Comparison of ENCODE assay signal across 12 mouse cellular contexts in the genomic region with DNA sequence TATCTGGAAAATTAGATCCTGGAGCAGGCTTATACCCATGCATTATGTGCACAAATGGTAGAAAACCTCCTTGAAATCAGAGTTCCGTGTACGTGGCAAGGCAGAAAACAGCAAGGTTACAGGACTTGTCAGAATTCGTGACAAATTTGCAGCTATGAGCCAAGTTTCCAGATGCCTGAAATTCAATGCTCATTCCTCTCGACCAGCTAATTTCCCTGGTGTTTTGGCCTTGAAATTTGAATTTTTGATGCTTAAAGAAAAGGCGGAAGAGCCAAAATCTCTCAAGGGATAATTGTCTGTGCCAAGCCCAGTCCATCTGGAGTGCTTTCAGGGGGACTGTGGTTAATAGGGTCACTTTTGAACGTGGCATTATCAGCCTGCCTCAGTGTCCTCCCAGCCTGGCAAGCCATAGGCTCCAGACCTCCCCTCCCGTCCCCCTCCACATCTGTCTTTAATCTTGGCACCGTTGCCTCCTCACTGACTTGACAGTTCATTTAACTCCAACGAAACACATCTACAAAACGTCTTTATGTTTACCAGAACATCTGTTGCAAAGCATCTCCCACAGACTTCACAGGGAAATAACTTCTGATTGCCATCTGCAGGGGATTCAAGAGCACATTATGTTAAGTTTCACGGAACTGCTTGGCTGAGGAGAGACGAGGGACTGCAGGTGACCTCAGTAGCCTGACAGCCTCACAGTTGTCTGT. TPM values are rescaled to one million over a fixed set of nuclear protein-coding genes. Genes with fewer than 3 reads are reported as not detected.
DNase-seq lines count a peak whose midpoint lies in the region; ATAC-seq and TF ChIP-seq lines count a peak whose summit lies in the region.
"Had no signal": no experiment of that assay in that cellular context is flagged by ENCODE, and none has a peak within 500 bp of the region (broad histone marks: within the 10 kb centered on the region; RNA-seq: fewer than 3 reads in every experiment).

No protein-coding gene starts in this region.

- H3K9me3 ChIP-seq in heart, embryonic 11.5 days (replicated peaks; ENCODE audit: control insufficient read depth, low read length) = no peaks in the 10 kb centered on the region
- no peaks in the 10 kb centered on the region for H3K9me3 ChIP-seq in hindbrain, postnatal 0 days (ENCODE audit: low read length)
- H3K9me3 ChIP-seq in stomach, embryonic 15.5 days = no peaks in the 10 kb centered on the region
- H3K9me3 ChIP-seq: liver, embryonic 15.5 days had no signal

- no peak overlapping the region for H3K4me2 ChIP-seq in heart, embryonic 11.5 days
- 0 out of 2 replicates have a peak overlapping the region, but pooled peaks have one; percentile 16 for H3K4me2 ChIP-seq in hindbrain, postnatal 0 days (ENCODE audit: low read depth, low read length)
- H3K4me2 ChIP-seq in stomach, embryonic 15.5 days = no peak overlapping the region
- H3K4me2 ChIP-seq: liver, embryonic 15.5 days had no signal

- no peak overlapping the region for H3K4me3 ChIP-seq in heart, embryonic 11.5 days (ENCODE audit: low read depth, low read length)
- no peak overlapping the region for H3K4me3 ChIP-seq in thymus, adult 2 months (ENCODE audit: control insufficient read depth, insufficient read depth, low read length)
- no peak overlapping the region for H3K4me3 ChIP-seq in hindbrain, postnatal 0 days (ENCODE audit: low read length)
- no peak overlapping the region for H3K4me3 ChIP-seq in stomach, embryonic 15.5 days (replicated peaks)
- H3K4me3 ChIP-seq: liver, embryonic 15.5 days had no signal

- no peaks in the 10 kb centered on the region for H3K36me3 ChIP-seq in heart, embryonic 11.5 days (ENCODE audit: control insufficient read depth, insufficient read depth, low read length)
- H3K36me3 ChIP-seq in thymus, adult 2 months (ENCODE audit: control insufficient read depth, insufficient read depth, low read length) = no peaks in the 10 kb centered on the region
- no peaks in the 10 kb centered on the region for H3K36me3 ChIP-seq in hindbrain, postnatal 0 days (ENCODE audit: insufficient read depth, low read length)
- H3K36me3 ChIP-seq in stomach, embryonic 15.5 days = no peaks in the 10 kb centered on the region
- H3K36me3 ChIP-seq: liver, embryonic 15.5 days had no signal

- whole genome bisulfite sequencing in heart, embryonic 11.5 days (ENCODE audit: insufficient replicate concordance) = 36% methylated on average over 12 of the region's 12 CpGs
- 40% methylated on average over 12 of the region's 12 CpGs for WGBS in thymus, adult 2 months
- WGBS in hindbrain, postnatal 0 days = 22% methylated on average over 12 of the region's 12 CpGs
- 19% methylated on average over 12 of the region's 12 CpGs for WGBS in stomach, embryonic 15.5 days

- DNase-seq in heart, postnatal 36 days = no peak
- peak; percentile 27 for DNase-seq in thymus, postnatal 0 days (ENCODE audit: low spot score)
- DNase-seq in thymus, adult 2 months = no peak
- DNase-seq in hindbrain, postnatal 0 days (ENCODE audit: low spot score) = peak; percentile 83
- DNase-seq in T-cell, adult 2 months (ENCODE audit: low spot score) = no peak
- DNase-seq in frontal cortex, postnatal 14 days (ENCODE audit: low spot score in 2 of 2) = no peak

- H3K27me3 ChIP-seq in heart, embryonic 11.5 days (ENCODE audit: control insufficient read depth, insufficient read depth, low read length) = no peaks in the 10 kb centered on the region
- H3K27me3 ChIP-seq in thymus, adult 2 months (ENCODE audit: control insufficient read depth, insufficient read depth, low read length) = no peaks in the 10 kb centered on the region
- no peaks in the 10 kb centered on the region for H3K27me3 ChIP-seq in hindbrain, postnatal 0 days (ENCODE audit: insufficient read depth, low read length)
- no peaks in the 10 kb centered on the region for H3K27me3 ChIP-seq in stomach, embryonic 15.5 days (replicated peaks)
- H3K27me3 ChIP-seq: liver, embryonic 15.5 days had no signal

- H3K27ac ChIP-seq in heart, embryonic 11.5 days (ENCODE audit: low read depth, low read length) = peak overlapping the region; percentile 46; the same call in 1 of the 2 replicates
- H3K27ac ChIP-seq in thymus, adult 2 months (ENCODE audit: control insufficient read depth, insufficient read depth, low read length) = no peak overlapping the region
- no peak overlapping the region for H3K27ac ChIP-seq in hindbrain, postnatal 0 days
- H3K27ac ChIP-seq in stomach, embryonic 15.5 days = peak overlapping the region; percentile 77
- H3K27ac ChIP-seq: liver, embryonic 15.5 days had no signal

- no peak overlapping the region for H3K9ac ChIP-seq in heart, embryonic 11.5 days (ENCODE audit: low read depth, low read length)
- H3K9ac ChIP-seq in hindbrain, postnatal 0 days (replicated peaks; ENCODE audit: low read length) = no peak overlapping the region
- H3K9ac ChIP-seq in stomach, embryonic 15.5 days = no peak overlapping the region
- H3K9ac ChIP-seq: liver, embryonic 15.5 days had no signal

- H3K4me1 ChIP-seq in heart, embryonic 11.5 days (ENCODE audit: control insufficient read depth, insufficient read depth, low read length) = peaks cover 17% of the 10 kb centered on the region
- peaks cover 12% of the 10 kb centered on the region for H3K4me1 ChIP-seq in thymus, adult 2 months (replicated peaks; ENCODE audit: control insufficient read depth, insufficient read depth, low read length)
- no peaks in the 10 kb centered on the region for H3K4me1 ChIP-seq in hindbrain, postnatal 0 days (ENCODE audit: insufficient read depth, low read length)
- peaks cover 4% of the 10 kb centered on the region; the same call in 1 of the 2 replicates for H3K4me1 ChIP-seq in stomach, embryonic 15.5 days
- H3K4me1 ChIP-seq: liver, embryonic 15.5 days had no signal

- TF ChIP-seq CTCF in thymus, adult 2 months (IDR thresholded peaks at IDR 0.05; ENCODE audit: borderline replicate concordance, control insufficient read depth, extremely low read depth, insufficient read depth, low read length, poor library complexity) = no peak
- TF ChIP-seq CTCF in hindbrain, postnatal 0 days (IDR thresholded peaks at IDR 0.05; ENCODE audit: low read depth) = no peak

- ATAC-seq in heart, embryonic 11.5 days (replicated peaks; ENCODE audit: insufficient number of reproducible peaks, low FRiP score, low TSS enrichment) = no peak; the same call in 1 of the 2 replicates
- peak; percentile 81 for ATAC-seq in hindbrain, postnatal 0 days
- ATAC-seq in stomach, embryonic 15.5 days (ENCODE audit: insufficient read depth, low FRiP score, low read depth) = no peak
- ATAC-seq: CD4-positive, CD25-positive, alpha-beta regulatory T cell, adult 4 months had no signal

- no peak for TF ChIP-seq POLR2A in thymus, adult 2 months (IDR thresholded peaks at IDR 0.05; ENCODE audit: control insufficient read depth, extremely low read depth, insufficient read depth, low read length, poor library complexity)

- intact Hi-C loops in heart, postnatal 36 days (cut with DNase I) = no loop called here

RNA-seq across cellular contexts. Expression of a gene that starts 6.9 kb away (rescaled TPM):
- polyA plus RNA-seq in heart, embryonic 11.5 days (2014; fragmentation: Nextera tagmentation; extraction: Ambion mirVana) = not detected in 2 replicates
- total RNA-seq in heart, postnatal 36 days (2021) = not detected
- not detected in 2 replicates for polyA plus RNA-seq in thymus, postnatal 0 days (2015; fragmentation: Nextera tagmentation; extraction: Ambion mirVana)
- not detected in 2 replicates for polyA plus RNA-seq in thymus, adult 2 months (2012; rRNA removed)
- not detected in 2 replicates for total RNA-seq in hindbrain, postnatal 0 days (2014; rRNA removed)
- polyA plus RNA-seq in hindbrain, postnatal 0 days (2015; fragmentation: Nextera tagmentation; extraction: Ambion mirVana) = not detected in 2 replicates
- polyA plus RNA-seq in stomach, embryonic 15.5 days (2015; fragmentation: Nextera tagmentation; extraction: Ambion mirVana) = not detected in 2 replicates
- total RNA-seq: adrenal gland, postnatal 4 days had no signal
- polyA plus RNA-seq: CD4-positive, CD25-positive, alpha-beta regulatory T cell, adult 4 months; gonadal fat pad, adult 2 months; liver, embryonic 15.5 days had no signal

RNA-seq across cellular contexts. Expression of a gene that starts 22.1 kb away (rescaled TPM):
- polyA plus RNA-seq in heart, embryonic 11.5 days (2014; fragmentation: Nextera tagmentation; extraction: Ambion mirVana) = 60.0 and 65.2 TPM in 2 replicates
- total RNA-seq in heart, postnatal 36 days (2021) = 10 to 100 TPM; 19.3 to 26.7 TPM
- polyA plus RNA-seq in thymus, postnatal 0 days (2015; fragmentation: Nextera tagmentation; extraction: Ambion mirVana) = 60.4 and 63.2 TPM in 2 replicates
- polyA plus RNA-seq in thymus, adult 2 months (2012; rRNA removed) = 13.7 and 15.9 TPM in 2 replicates
- total RNA-seq in hindbrain, postnatal 0 days (2014; rRNA removed) = 9.9 and 14.9 TPM in 2 replicates
- 25.6 and 28.2 TPM in 2 replicates for polyA plus RNA-seq in hindbrain, postnatal 0 days (2015; fragmentation: Nextera tagmentation; extraction: Ambion mirVana)
- 74.1 and 75.3 TPM in 2 replicates for polyA plus RNA-seq in stomach, embryonic 15.5 days (2015; fragmentation: Nextera tagmentation; extraction: Ambion mirVana)

Comparison
In these comparisons a context has a peak if more than half of its experiments do, and no peak if none do; other contexts are left out.
1. DNase-seq: peak in thymus, postnatal 0 days (single experiment) and hindbrain, postnatal 0 days (single experiment); none in heart, postnatal 36 days (0 of 2), thymus, adult 2 months (single experiment), T-cell, adult 2 months (single experiment) and frontal cortex, postnatal 14 days (0 of 2).
2. H3K27ac ChIP-seq: peak in heart, embryonic 11.5 days (single experiment) and stomach, embryonic 15.5 days (single experiment); none in thymus, adult 2 months (single experiment) and hindbrain, postnatal 0 days (single experiment).